Mouse (Mus musculus) forebrain, embryonic 14.5 days (tissue): Measurements from ENCODE around the gene Lin52. TPM values are rescaled to one million over a fixed set of nuclear protein-coding genes. Genes with fewer than 3 reads are reported as not detected.
"Not testable (repeated sequence)": the region's sequence is repeated elsewhere in the genome, so short reads cannot be mapped to it uniquely, and the experiment has no call there.

Experiments used
- ATAC-seq: fragments of 200-750 bp; cut with Nextera tagmentation; 2 replicates; pipeline ENCODE4 v1.8.0; 2017; ENCODE audit warnings: mild to moderate bottlenecking, moderate library complexity
- DNase-seq: peaks from one replicate; pipeline ENCODE4 v3.0.0-alpha.2; 2015; ENCODE audit warnings: low spot score
- H3K27ac ChIP-seq: fragments of 300-500 bp; sonication (generic); 2 replicates; pipeline ENCODE4 v1.5.1; 2014; ENCODE audit warnings: low read depth, mild to moderate bottlenecking, control low read depth, low read length, moderate library complexity
- H3K27me3 ChIP-seq: fragments of 300-500 bp; sonication (generic); replicated peaks from 2 replicates; pipeline ENCODE4 v1.6.1; 2014; ENCODE audit warnings: low read length, control low read depth, mixed read lengths; ENCODE audit not compliant: control insufficient read depth, insufficient read depth
- H3K36me3 ChIP-seq: fragments of 300-500 bp; sonication (generic); 2 replicates; pipeline ENCODE4 v1.6.1; 2014; ENCODE audit warnings: low read length, control low read depth; ENCODE audit not compliant: control insufficient read depth, insufficient read depth
- H3K4me1 ChIP-seq: fragments of 300-500 bp; sonication (generic); 2 replicates; pipeline ENCODE4 v1.6.1; 2014; ENCODE audit warnings: antibody characterized with exemption, low read length, control low read depth; ENCODE audit not compliant: control insufficient read depth, insufficient read depth
- H3K4me2 ChIP-seq: fragments of 300-500 bp; sonication (generic); 2 replicates; pipeline ENCODE4 v1.6.1; 2014; ENCODE audit warnings: mild to moderate bottlenecking, control low read depth, low read length
- H3K4me3 ChIP-seq: fragments of 300-500 bp; sonication (generic); 2 replicates; pipeline ENCODE4 v1.5.1; 2014; ENCODE audit warnings: low read depth, low read length, control low read depth
- H3K9ac ChIP-seq: fragments of 300-500 bp; sonication (generic); 2 replicates; pipeline ENCODE4 v1.6.1; 2014; ENCODE audit warnings: mild to moderate bottlenecking, low read length, control low read depth, moderate library complexity
- H3K9me3 ChIP-seq: fragments of 300-500 bp; sonication (generic); replicated peaks from 2 replicates; pipeline ENCODE4 v1.6.1; 2016; ENCODE audit warnings: low read length, control low read depth, mixed read lengths; ENCODE audit not compliant: control insufficient read depth
- WGBS: fragments of 180-500 bp; shearing (Covaris S2); extraction: QIAGEN DNeasy Blood & Tissue Kit; methylation state at CpG from one replicate; pipeline ENCODE4 v1.1.7; 2014; 5-methylcytosine and 5-hydroxymethylcytosine counted together
- polyA plus RNA-seq: library from polyadenylated mRNA; unstranded; fragments of >200 nt; fragmentation: Nextera tagmentation; extraction: Ambion mirVana; gene quantifications from 2 replicates; pipeline ENCODE4 v1.2.1, GENCODE M21; 2014

Lin52 gene
- polyA plus RNA-seq, 1 experiment from 2014 or later = 41.2 TPM

- no peak overlapping the region for H3K27ac ChIP-seq
- no peaks in the 10 kb centered on the region for H3K36me3 ChIP-seq
- DNase-seq (no peak), ATAC-seq (no peak)
- no peak overlapping the region for H3K4me2 ChIP-seq
- no peak overlapping the region for H3K9ac ChIP-seq
- H3K4me3 ChIP-seq = no peak overlapping the region
- H3K27me3 ChIP-seq = no peaks in the 10 kb centered on the region
- no peaks in the 10 kb centered on the region for H3K9me3 ChIP-seq
- H3K4me1 ChIP-seq = peaks cover 7% of the 10 kb centered on the region
- 35% methylated on average over 3 of the region's 3 CpGs for WGBS
These were observed 72.5 kb downstream of the Lin52 start for GRCm38 (mm10) chr12:84523728-84524127.

- H3K27ac ChIP-seq = no peak overlapping the region
- H3K4me2 ChIP-seq = no peak overlapping the region
- 47% methylated on average over 11 of the region's 11 CpGs for WGBS
- no peak for ATAC-seq
- H3K4me3 ChIP-seq = no peak overlapping the region
- peaks cover 7% of the 10 kb centered on the region for H3K4me1 ChIP-seq
- no peak for DNase-seq
- H3K9me3 ChIP-seq = no peaks in the 10 kb centered on the region
- H3K36me3 ChIP-seq = no peaks in the 10 kb centered on the region
- H3K9ac ChIP-seq = no peak overlapping the region
- no peaks in the 10 kb centered on the region for H3K27me3 ChIP-seq
These were observed 73.2 kb downstream of the Lin52 start for GRCm38 (mm10) chr12:84524147-84525050.

GRCm38 (mm10) chr12:84525422-84525821 is 74.2 kb downstream of the Lin52 start:
- Histone ChIP-seq H3K4me3 (no peak overlapping the region), H3K4me1 (peaks cover 7% of the 10 kb centered on the region), H3K9me3 (no peaks in the 10 kb centered on the region), H3K9ac (no peak overlapping the region), H3K36me3 (peaks cover 2% of the 10 kb centered on the region; the same call in 1 of the 2 replicates), H3K27ac (no peak overlapping the region), H3K4me2 (no peak overlapping the region), H3K27me3 (no peaks in the 10 kb centered on the region)
- WGBS = 85% methylated on average over 12 of the region's 12 CpGs
- DNase-seq = no peak
- ATAC-seq = no peak

- Histone ChIP-seq H3K4me1 (peaks cover 25% of the 10 kb centered on the region), H3K9me3 (no peaks in the 10 kb centered on the region), H3K27me3 (no peaks in the 10 kb centered on the region), H3K27ac (no peak overlapping the region), H3K36me3 (peaks cover 3% of the 10 kb centered on the region; the same call in 1 of the 2 replicates), H3K4me2 (no peak overlapping the region), H3K9ac (no peak overlapping the region), H3K4me3 (no peak overlapping the region)
- 87% methylated on average over 5 of the region's 5 CpGs for WGBS
- DNase-seq (no peak), ATAC-seq (no peak)
These were observed 79.2 kb downstream of the Lin52 start for GRCm38 (mm10) chr12:84530426-84530825.

- no peak overlapping the region for H3K4me3 ChIP-seq
- H3K9ac ChIP-seq = 0 out of 2 replicates have a peak overlapping the region, but pooled peaks have one; percentile 1
- H3K27ac ChIP-seq = peak overlapping the region; percentile 94
- H3K36me3 ChIP-seq = peaks cover 3% of the 10 kb centered on the region; the same call in 1 of the 2 replicates
- 6% methylated on average over 13 of the region's 13 CpGs for WGBS
- DNase-seq (peak; percentile 92), ATAC-seq (peak; percentile 93)
- no peaks in the 10 kb centered on the region for H3K27me3 ChIP-seq
- H3K9me3 ChIP-seq = no peaks in the 10 kb centered on the region
- H3K4me2 ChIP-seq = 0 out of 2 replicates have a peak overlapping the region, but pooled peaks have one; percentile 3
- peaks cover 25% of the 10 kb centered on the region for H3K4me1 ChIP-seq
These were observed 80.9 kb downstream of the Lin52 start for GRCm38 (mm10) chr12:84531906-84532829.

GRCm38 (mm10) chr12:84532830-84533199 is 81.6 kb downstream of the Lin52 start:
- peaks cover 25% of the 10 kb centered on the region for H3K4me1 ChIP-seq
- ATAC-seq = no peak
- H3K4me3 ChIP-seq = no peak overlapping the region
- no peaks in the 10 kb centered on the region for H3K9me3 ChIP-seq
- H3K9ac ChIP-seq = 0 out of 2 replicates have a peak overlapping the region, but pooled peaks have one; percentile 1
- 16% methylated on average over 8 of the region's 8 CpGs for WGBS
- H3K4me2 ChIP-seq = no peak overlapping the region
- DNase-seq = no peak
- no peaks in the 10 kb centered on the region for H3K27me3 ChIP-seq
- H3K36me3 ChIP-seq = peaks cover 3% of the 10 kb centered on the region; the same call in 1 of the 2 replicates
- H3K27ac ChIP-seq = peak overlapping the region; percentile 94

- H3K27ac ChIP-seq = no peak overlapping the region
- ATAC-seq (no peak), DNase-seq (no peak)
- no peaks in the 10 kb centered on the region for H3K9me3 ChIP-seq
- H3K4me2 ChIP-seq = no peak overlapping the region
- 51% methylated on average over 7 of the region's 7 CpGs for WGBS
- no peak overlapping the region for H3K4me3 ChIP-seq
- H3K27me3 ChIP-seq = no peaks in the 10 kb centered on the region
- peaks cover 29% of the 10 kb centered on the region for H3K4me1 ChIP-seq
- no peak overlapping the region for H3K9ac ChIP-seq
- peaks cover 3% of the 10 kb centered on the region; the same call in 1 of the 2 replicates for H3K36me3 ChIP-seq
These were observed 82.7 kb downstream of the Lin52 start for GRCm38 (mm10) chr12:84533706-84534486.

- not testable (repeated sequence) for H3K9ac ChIP-seq, H3K9me3 ChIP-seq, DNase-seq, H3K36me3 ChIP-seq, H3K4me2 ChIP-seq, H3K4me3 ChIP-seq, ATAC-seq, H3K27ac ChIP-seq, H3K27me3 ChIP-seq
- peaks cover 17% of the 10 kb centered on the region for H3K4me1 ChIP-seq
- 92% methylated on average over 3 of the region's 3 CpGs for WGBS
These were observed 88.3 kb downstream of the Lin52 start for GRCm38 (mm10) chr12:84539537-84539936.
